Mouse (Mus musculus) brain, embryonic 14.5 days (tissue): ENCODE data around the gene C1qtnf5.
A peak's percentile ranks its signal among the peaks of the same experiment; 100 is the strongest.

Experiments used
- CTCF ChIP-seq: fragments of 200-500 bp; IDR thresholded peaks from 2 replicates; pipeline ENCODE4 v1.5.1; 2012; ENCODE audit warnings: inconsistent platforms, mild to moderate bottlenecking, moderate library complexity, borderline replicate concordance; ENCODE audit not compliant: insufficient read depth, insufficient read length; ENCODE audit errors: extremely low read depth
- POLR2A ChIP-seq: fragments of 200-500 bp; IDR thresholded peaks from 2 replicates; pipeline ENCODE4 v1.6.1; 2012; ENCODE audit warnings: mild to moderate bottlenecking, inconsistent platforms, borderline replicate concordance; ENCODE audit not compliant: poor library complexity, insufficient read depth, insufficient read length, severe bottlenecking; ENCODE audit errors: extremely low read depth

- peak; percentile 56; the same call in 1 of the 2 replicates for TF ChIP-seq CTCF
- no peak for TF ChIP-seq POLR2A
These were observed 12.0 kb downstream of the C1qtnf5 start for GRCm38 (mm10) chr9:44119011-44119410.
